Mouse (Mus musculus) heart, embryonic 11.5 days (tissue): Measurements from ENCODE around the gene D130040H23Rik. TPM values are rescaled to one million over a fixed set of nuclear protein-coding genes. Genes with fewer than 3 reads are reported as not detected.
"Not testable (repeated sequence)": the region's sequence is repeated elsewhere in the genome, so short reads cannot be mapped to it uniquely, and the experiment has no call there.

ENCODE experiments used
- ATAC-seq: fragments of 200-750 bp; cut with Nextera tagmentation; replicated peaks from 2 replicates; pipeline ENCODE4 v1.8.0; 2017; ENCODE audit warnings: moderate library complexity; ENCODE audit not compliant: insufficient number of reproducible peaks, low FRiP score, low TSS enrichment
- H3K27ac ChIP-seq: fragments of 300-500 bp; sonication (generic); 2 replicates; pipeline ENCODE4 v1.5.1; 2014; ENCODE audit warnings: mild to moderate bottlenecking, low read depth, low read length
- H3K27me3 ChIP-seq: fragments of 300-500 bp; sonication (generic); 2 replicates; pipeline ENCODE4 v1.6.1; 2014; ENCODE audit warnings: mild to moderate bottlenecking, low read length, mixed read lengths; ENCODE audit not compliant: control insufficient read depth, insufficient read depth
- H3K36me3 ChIP-seq: fragments of 300-500 bp; sonication (generic); 2 replicates; pipeline ENCODE4 v1.6.1; 2014; ENCODE audit warnings: mild to moderate bottlenecking, low read length, moderate library complexity, mixed read lengths; ENCODE audit not compliant: control insufficient read depth, insufficient read depth
- H3K4me1 ChIP-seq: fragments of 300-500 bp; sonication (generic); 2 replicates; pipeline ENCODE4 v1.6.1; 2014; ENCODE audit warnings: low read length; ENCODE audit not compliant: control insufficient read depth, insufficient read depth
- H3K4me2 ChIP-seq: fragments of 300-500 bp; sonication (generic); 2 replicates; pipeline ENCODE4 v1.6.1; 2014; ENCODE audit warnings: mild to moderate bottlenecking, moderate library complexity
- H3K4me3 ChIP-seq: fragments of 300-500 bp; sonication (generic); 2 replicates; pipeline ENCODE4 v1.5.1; 2014; ENCODE audit warnings: low read depth, low read length
- H3K9ac ChIP-seq: fragments of 300-500 bp; sonication (generic); 2 replicates; pipeline ENCODE4 v1.6.1; 2014; ENCODE audit warnings: mild to moderate bottlenecking, low read depth, low read length, moderate library complexity
- H3K9me3 ChIP-seq: fragments of 300-500 bp; sonication (generic); replicated peaks from 2 replicates; pipeline ENCODE4 v1.6.1; 2016; ENCODE audit warnings: low read length; ENCODE audit not compliant: control insufficient read depth
- WGBS: fragments of 180-500 bp; shearing (Covaris S2); extraction: QIAGEN DNeasy Blood & Tissue Kit; methylation state at CpG from one replicate; pipeline ENCODE4 v1.1.7; 2014; ENCODE audit not compliant: insufficient replicate concordance; 5-methylcytosine and 5-hydroxymethylcytosine counted together
- polyA plus RNA-seq: library from polyadenylated mRNA; unstranded; fragments of >200 nt; fragmentation: Nextera tagmentation; extraction: Ambion mirVana; gene quantifications from 2 replicates; pipeline ENCODE4 v1.2.1, GENCODE M21; 2014

The D130040H23Rik gene
- polyA plus RNA-seq: 1.5 and 5.2 TPM in 2 replicates

- Histone ChIP-seq H3K4me2 (peak within 1 kb of the TSS; percentile 67), H3K9me3 (no peaks in the 10 kb centered on the region), H3K36me3 (no peaks in the 10 kb centered on the region; the same call in 1 of the 2 replicates), H3K4me3 (peak within 1 kb of the TSS; percentile 63), H3K4me1 (no peaks in the 10 kb centered on the region), H3K9ac (peak within 1 kb of the TSS; percentile 78), H3K27ac (peak within 1 kb of the TSS; percentile 47; the same call in 1 of the 2 replicates), H3K27me3 (no peaks in the 10 kb centered on the region)
- 7% methylated on average over 12 of the region's 12 CpGs for WGBS
- peak; percentile 93 for ATAC-seq
Measured at GRCm38 (mm10) chr8:69270386-69271202, at the start of gene D130040H23Rik. D130040H23Rik (plus strand) TSS chr8:69271080.

- ATAC-seq: no peak
- Histone ChIP-seq H3K36me3 (no peaks in the 10 kb centered on the region), H3K4me2 (no peak overlapping the region), H3K27ac (no peak overlapping the region), H3K4me3 (no peak overlapping the region), H3K9ac (no peak overlapping the region), H3K4me1 (no peaks in the 10 kb centered on the region), H3K9me3 (no peaks in the 10 kb centered on the region), H3K27me3 (no peaks in the 10 kb centered on the region)
- 78% methylated on average over 2 of the region's 2 CpGs for WGBS
Measured at GRCm38 (mm10) chr8:69242541-69242940, 28.3 kb upstream of the D130040H23Rik start.

- Histone ChIP-seq H3K4me3 (no peak overlapping the region), H3K9ac (no peak overlapping the region), H3K36me3 (no peaks in the 10 kb centered on the region), H3K9me3 (no peaks in the 10 kb centered on the region), H3K27me3 (no peaks in the 10 kb centered on the region), H3K4me2 (no peak overlapping the region), H3K4me1 (no peaks in the 10 kb centered on the region), H3K27ac (no peak overlapping the region)
- 59% methylated on average over 4 of the region's 4 CpGs for WGBS
- ATAC-seq: no peak
Measured at GRCm38 (mm10) chr8:69268525-69268924, 2.4 kb upstream of the D130040H23Rik start.

- ATAC-seq: peak; percentile 83
Measured at GRCm38 (mm10) chr8:69271203-69271554, 299 bp downstream of the D130040H23Rik start.

GRCm38 (mm10) chr8:69272435-69272834 lies 1.6 kb downstream of the D130040H23Rik start:
- no peak overlapping the region for H3K9ac ChIP-seq
- no peak overlapping the region for H3K27ac ChIP-seq
- H3K4me3 ChIP-seq: no peak overlapping the region
- no peaks in the 10 kb centered on the region for H3K4me1 ChIP-seq
- H3K36me3 ChIP-seq: no peaks in the 10 kb centered on the region; the same call in 1 of the 2 replicates
- no peak overlapping the region for H3K4me2 ChIP-seq
- ATAC-seq: no peak
- no peaks in the 10 kb centered on the region for H3K27me3 ChIP-seq
- H3K9me3 ChIP-seq: no peaks in the 10 kb centered on the region
- 75% methylated on average over 6 of the region's 6 CpGs for WGBS

More at GRCm38 (mm10) chr8:69271203-69271554, 299 bp downstream of the D130040H23Rik start:
- Histone ChIP-seq H3K4me1 (no peaks in the 10 kb centered on the region), H3K36me3 (no peaks in the 10 kb centered on the region; the same call in 1 of the 2 replicates), H3K27ac (peak overlapping the region; percentile 47; the same call in 1 of the 2 replicates), H3K9me3 (no peaks in the 10 kb centered on the region), H3K4me3 (peak overlapping the region; percentile 63), H3K9ac (peak overlapping the region; percentile 78), H3K4me2 (peak overlapping the region; percentile 67), H3K27me3 (no peaks in the 10 kb centered on the region)
- WGBS: 15% methylated on average over 6 of the region's 6 CpGs

- Histone ChIP-seq H3K4me2 (no peak overlapping the region), H3K27me3 (no peaks in the 10 kb centered on the region), H3K4me1 (no peaks in the 10 kb centered on the region), H3K9me3 (no peaks in the 10 kb centered on the region), H3K9ac (no peak overlapping the region), H3K4me3 (no peak overlapping the region), H3K27ac (no peak overlapping the region), H3K36me3 (no peaks in the 10 kb centered on the region)
- WGBS: 86% methylated on average over 2 of the region's 2 CpGs
- ATAC-seq: no peak
Measured at GRCm38 (mm10) chr8:69324771-69325170, 53.9 kb downstream of the D130040H23Rik start.

GRCm38 (mm10) chr8:69328301-69329288 lies 57.7 kb downstream of the D130040H23Rik start:
- H3K9me3 ChIP-seq: no peaks in the 10 kb centered on the region
- peak; percentile 69; the same call in 1 of the 2 replicates for ATAC-seq

GRCm38 (mm10) chr8:69329289-69329688 lies 58.4 kb downstream of the D130040H23Rik start:
- H3K4me1 ChIP-seq, H3K27me3 ChIP-seq, ATAC-seq, H3K27ac ChIP-seq, H3K36me3 ChIP-seq, H3K9me3 ChIP-seq: not testable (repeated sequence)
- peak overlapping the region; percentile 72 for H3K4me2 ChIP-seq
- 55% methylated on average over 6 of the region's 6 CpGs for WGBS
- peak overlapping the region; percentile 49; the same call in 1 of the 2 replicates for H3K9ac ChIP-seq
- H3K4me3 ChIP-seq: peak overlapping the region; percentile 40

More at GRCm38 (mm10) chr8:69328301-69329288, 57.7 kb downstream of the D130040H23Rik start:
- no peaks in the 10 kb centered on the region for H3K27me3 ChIP-seq
- peak overlapping the region; percentile 49; the same call in 1 of the 2 replicates for H3K9ac ChIP-seq
- H3K4me2 ChIP-seq: peak overlapping the region; percentile 72
- H3K27ac ChIP-seq: no peak overlapping the region
- WGBS: 10% methylated on average over 24 of the region's 24 CpGs
- no peaks in the 10 kb centered on the region for H3K36me3 ChIP-seq
- H3K4me3 ChIP-seq: peak overlapping the region; percentile 40
- H3K4me1 ChIP-seq: no peaks in the 10 kb centered on the region
